Mouse (Mus musculus) kidney, postnatal 14 days (tissue): ENCODE data around the gene Derl2.

Experiments used
- DNase-seq: peaks from one replicate; pipeline ENCODE4 v3.0.0; 2022; ENCODE audit warnings: mixed read lengths

Gene Derl2

GRCm38 (mm10) chr11:70982030-70982429, 37.6 kb downstream of the Derl2 start:
- DNase-seq = no peak

DNA sequence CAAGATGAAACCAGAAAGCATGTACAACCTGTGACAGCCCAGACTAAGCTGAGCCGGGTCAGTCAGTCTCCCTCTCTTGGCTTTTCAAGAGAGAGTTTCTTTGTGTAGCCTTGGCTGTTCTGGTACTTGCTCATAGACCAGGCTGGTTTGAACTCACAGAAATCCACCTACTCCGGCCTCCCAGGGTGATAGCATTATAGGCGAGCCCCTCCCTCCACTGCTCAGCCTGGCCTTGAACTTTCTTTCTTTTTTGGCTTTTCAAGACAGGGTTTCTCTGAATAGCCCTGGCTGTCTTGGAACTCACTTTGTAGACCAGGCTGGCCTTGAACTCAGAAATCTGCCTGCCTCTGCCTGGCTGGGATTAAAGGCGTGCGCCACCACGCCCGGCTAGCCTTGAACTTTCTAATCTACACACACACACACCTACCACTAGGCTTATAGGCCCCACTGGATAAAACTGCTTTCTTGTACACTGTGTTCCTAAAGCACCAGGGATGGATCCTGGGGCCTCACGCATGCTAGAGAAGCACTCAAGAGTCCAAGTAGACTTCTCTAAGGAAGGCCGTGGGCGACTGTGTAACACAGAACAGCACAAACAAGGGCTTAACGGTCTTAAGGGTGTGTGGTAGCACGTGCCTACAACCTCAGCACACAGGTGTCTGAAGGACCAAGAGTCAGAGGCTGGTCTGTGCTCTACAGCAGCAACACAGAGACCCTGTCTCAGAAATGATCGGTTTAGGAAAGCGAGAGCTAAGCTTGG, 38.7 kb downstream of the Derl2 start:
- DNase-seq = no peak

GRCm38 (mm10) chr11:70980232-70980631, 39.4 kb downstream of the Derl2 start:
- DNase-seq = no peak

GRCm38 (mm10) chr11:70977293-70977692, 42.3 kb downstream of the Derl2 start:
- no peak for DNase-seq

DNA sequence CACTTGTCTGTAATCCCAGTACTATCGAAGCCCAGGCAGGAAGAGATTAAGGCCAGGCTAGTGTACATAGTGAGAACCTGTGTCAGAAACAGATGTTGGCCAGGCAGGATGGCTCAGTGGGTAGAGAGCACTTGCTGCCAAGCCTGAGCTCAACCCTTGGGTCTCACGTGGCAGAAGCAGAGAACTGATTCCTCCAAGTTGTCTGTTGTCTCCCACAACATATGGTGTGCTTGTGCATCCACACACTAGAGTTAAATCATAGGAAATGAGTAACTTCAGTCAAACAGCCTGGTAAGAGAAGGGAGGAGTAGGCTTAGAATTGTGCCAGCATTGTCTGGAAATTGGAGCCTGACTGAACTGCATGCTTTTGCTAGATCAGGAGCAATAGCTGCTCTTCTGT, 44.4 kb downstream of the Derl2 start:
- DNase-seq = no peak

GRCm38 (mm10) chr11:70973947-70974346, 45.7 kb downstream of the Derl2 start:
- peak; percentile 10 for DNase-seq

GRCm38 (mm10) chr11:70972586-70972985, 47.1 kb downstream of the Derl2 start:
- DNase-seq = no peak

GRCm38 (mm10) chr11:70970560-70971540, 48.8 kb downstream of the Derl2 start:
- no peak for DNase-seq

DNA sequence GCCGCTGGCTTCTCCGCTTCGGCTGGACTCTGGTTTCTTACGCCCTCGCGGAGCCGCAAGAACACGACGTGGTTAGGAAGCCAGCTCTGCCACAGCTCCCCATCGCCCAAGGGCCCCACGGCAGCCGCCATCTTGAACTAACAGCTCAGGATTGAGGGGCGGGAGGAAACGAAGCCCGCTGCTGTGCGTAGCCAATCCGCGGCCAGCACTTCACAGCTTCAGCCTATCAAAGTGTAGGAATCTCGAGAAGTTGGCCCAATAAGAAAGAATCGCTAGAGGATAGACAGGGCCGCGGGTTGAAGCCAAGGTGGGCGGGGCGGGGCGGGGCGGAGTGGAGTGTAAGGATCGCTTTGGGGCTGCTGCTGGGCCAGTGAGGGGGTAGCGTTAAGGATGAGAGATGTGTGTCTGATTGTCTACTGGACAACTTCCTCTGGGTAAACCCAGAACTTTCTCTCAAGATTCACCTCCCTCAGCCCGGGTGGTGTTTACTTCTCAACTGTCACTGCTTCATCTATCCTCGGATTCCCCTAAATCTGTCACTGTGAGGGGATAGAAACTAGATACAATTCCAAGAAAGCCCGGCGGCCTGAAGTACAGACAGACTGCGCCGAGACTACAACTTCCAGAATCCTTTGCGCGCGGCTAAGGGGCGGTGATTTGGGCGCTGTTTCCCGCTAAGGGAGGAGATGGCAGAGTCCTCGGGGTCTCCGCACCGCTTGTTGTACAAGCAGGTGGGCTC, 49.7 kb downstream of the Derl2 start, which contains the start of the genes Nup88 and Rpain:
TSS of gene Nup88 (minus strand) at position 153 of the 739 bp plus-strand sequence.
TSS of gene Rpain (plus strand) at position 393 of the 739 bp plus-strand sequence.
- DNase-seq = peak; percentile 96

DNA sequence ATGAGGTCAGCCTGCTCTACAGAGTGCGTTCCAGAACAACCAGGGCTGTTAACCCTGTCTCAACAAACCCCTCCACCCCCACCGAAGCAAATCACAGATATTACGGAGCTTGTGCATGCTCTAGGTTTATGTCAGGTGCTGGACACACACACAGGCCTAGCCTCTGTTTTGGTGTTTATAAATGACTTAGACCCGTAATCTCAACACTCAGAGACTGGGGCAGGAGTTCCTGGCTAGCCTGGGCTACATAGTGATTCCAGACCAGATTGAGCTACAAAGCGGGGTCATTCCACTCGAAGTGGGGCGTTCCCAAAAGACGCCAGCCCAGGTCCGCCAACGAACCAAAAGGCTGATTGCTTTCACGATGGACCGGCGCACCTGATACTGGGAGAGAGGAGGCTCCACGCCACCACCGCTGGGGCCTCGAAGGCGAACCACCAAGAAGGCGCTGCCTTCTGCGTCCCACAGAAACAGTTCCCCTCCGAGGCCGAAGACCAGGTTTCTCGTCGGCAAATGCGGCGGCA, 50.3 kb downstream of the Derl2 start:
- no peak for DNase-seq

GRCm38 (mm10) chr11:70964222-70964907, 55.3 kb downstream of the Derl2 start:
- no peak for DNase-seq

- DNase-seq = no peak
Measured at GRCm38 (mm10) chr11:70960786-70961554, 58.7 kb downstream of the Derl2 start.
